Mouse (Mus musculus) C2C12 (cell line): ENCODE results near the gene Kctd7.

Experiments used
- CTCF ChIP-seq: IDR thresholded peaks from one replicate; pipeline ENCODE4 v1.5.1; 2011; ENCODE audit not compliant: control insufficient read depth, insufficient read depth, insufficient read length
- MYOG ChIP-seq: IDR thresholded peaks from one replicate; pipeline ENCODE4 v1.6.1; 2011; ENCODE audit not compliant: control insufficient read depth, insufficient read length; ENCODE audit errors: extremely low read depth

- TF ChIP-seq CTCF, result no peak
- TF ChIP-seq MYOG, result no peak
Measured at GRCm38 (mm10) chr5:130122355-130122754, 22.3 kb upstream of the Kctd7 start.
